Mouse (Mus musculus): ENCODE measurements around the gene D1Ertd622e. TPM values are rescaled to one million over a fixed set of nuclear protein-coding genes. Genes with fewer than 3 reads are reported as not detected.
"Not testable (repeated sequence)": the region's sequence is repeated elsewhere in the genome, so short reads cannot be mapped to it uniquely, and the experiment has no call there.

D1Ertd622e gene
- polyA plus RNA-seq, 1 experiment from 2014 or later, result 13.2 TPM

- no peak overlapping the region for H3K4me2 ChIP-seq (replicated peaks; ENCODE audit: low read depth, low read length)
- H3K36me3 ChIP-seq (ENCODE audit: insufficient read depth, low read length), result no peaks in the 10 kb centered on the region
- H3K4me1 ChIP-seq (ENCODE audit: insufficient read depth, low read depth, low read length), result no peaks in the 10 kb centered on the region
- no peak overlapping the region for H3K4me3 ChIP-seq (ENCODE audit: low read depth, low read length)
- WGBS, result 56% methylated on average over 2 of the region's 2 CpGs
- H3K9ac ChIP-seq (replicated peaks; ENCODE audit: low read depth), result no peak overlapping the region
- H3K27ac ChIP-seq (ENCODE audit: low read length), result no peak overlapping the region
- H3K27me3 ChIP-seq (replicated peaks; ENCODE audit: insufficient read depth, low read length), result no peaks in the 10 kb centered on the region
- TF ChIP-seq EP300 (IDR thresholded peaks at IDR 0.05), result no peak
- TF ChIP-seq CTCF (IDR thresholded peaks at IDR 0.05), result no peak
- DNase-seq (ENCODE audit: low spot score), result no peak
- H3K9me3 ChIP-seq (ENCODE audit: low read length), result no peaks in the 10 kb centered on the region
- ATAC-seq, result no peak
These were observed 61.5 kb downstream of the D1Ertd622e start for GRCm38 (mm10) chr1:97600371-97600770.

GRCm38 (mm10) chr1:97599101-97599500 is 62.8 kb downstream of the D1Ertd622e start:
- DNase-seq (ENCODE audit: low spot score), result no peak
- Histone ChIP-seq H3K4me1 (ENCODE audit: insufficient read depth, low read depth, low read length) (no peaks in the 10 kb centered on the region), H3K4me3 (ENCODE audit: low read depth, low read length) (no peak overlapping the region), H3K9me3 (ENCODE audit: low read length) (no peaks in the 10 kb centered on the region), H3K27ac (ENCODE audit: low read length) (no peak overlapping the region), H3K36me3 (ENCODE audit: insufficient read depth, low read length) (no peaks in the 10 kb centered on the region), H3K9ac (replicated peaks; ENCODE audit: low read depth) (no peak overlapping the region), H3K27me3 (replicated peaks; ENCODE audit: insufficient read depth, low read length) (no peaks in the 10 kb centered on the region), H3K4me2 (replicated peaks; ENCODE audit: low read depth, low read length) (no peak overlapping the region)
- TF ChIP-seq EP300 (IDR thresholded peaks at IDR 0.05), result no peak
- TF ChIP-seq CTCF (IDR thresholded peaks at IDR 0.05), result no peak
- WGBS, result 67% methylated on average over 3 of the region's 3 CpGs
- no peak for ATAC-seq

- DNase-seq (ENCODE audit: low spot score) (no peak), ATAC-seq (no peak)
- no peak overlapping the region for H3K27ac ChIP-seq (ENCODE audit: low read length)
- H3K4me3 ChIP-seq (ENCODE audit: low read depth, low read length), result no peak overlapping the region
- TF ChIP-seq CTCF (IDR thresholded peaks at IDR 0.05) (no peak), EP300 (IDR thresholded peaks at IDR 0.05) (no peak)
- H3K36me3 ChIP-seq (ENCODE audit: insufficient read depth, low read length), result no peaks in the 10 kb centered on the region
- H3K4me1 ChIP-seq (ENCODE audit: insufficient read depth, low read depth, low read length), result no peaks in the 10 kb centered on the region
- H3K4me2 ChIP-seq (replicated peaks; ENCODE audit: low read depth, low read length), result no peak overlapping the region
- H3K9me3 ChIP-seq (ENCODE audit: low read length), result no peaks in the 10 kb centered on the region
- H3K27me3 ChIP-seq (replicated peaks; ENCODE audit: insufficient read depth, low read length), result no peaks in the 10 kb centered on the region
- 43% methylated on average over 3 of the region's 3 CpGs for WGBS
- no peak overlapping the region for H3K9ac ChIP-seq (replicated peaks; ENCODE audit: low read depth)
These were observed 73.3 kb downstream of the D1Ertd622e start for GRCm38 (mm10) chr1:97588561-97588960.

- Histone ChIP-seq H3K9me3 (ENCODE audit: low read length) (no peaks in the 10 kb centered on the region), H3K36me3 (ENCODE audit: insufficient read depth, low read length) (no peaks in the 10 kb centered on the region), H3K9ac (replicated peaks; ENCODE audit: low read depth) (no peak overlapping the region), H3K27ac (ENCODE audit: low read length) (no peak overlapping the region), H3K4me3 (ENCODE audit: low read depth, low read length) (no peak overlapping the region), H3K4me1 (ENCODE audit: insufficient read depth, low read depth, low read length) (no peaks in the 10 kb centered on the region), H3K4me2 (replicated peaks; ENCODE audit: low read depth, low read length) (no peak overlapping the region), H3K27me3 (replicated peaks; ENCODE audit: insufficient read depth, low read length) (no peaks in the 10 kb centered on the region)
- ATAC-seq (no peak), DNase-seq (ENCODE audit: low spot score) (no peak)
- TF ChIP-seq EP300 (IDR thresholded peaks at IDR 0.05) (no peak), CTCF (IDR thresholded peaks at IDR 0.05) (no peak)
These were observed 76.8 kb downstream of the D1Ertd622e start for GRCm38 (mm10) chr1:97585106-97585505.

GRCm38 (mm10) chr1:97584171-97584570 is 77.7 kb downstream of the D1Ertd622e start:
- Histone ChIP-seq H3K9me3 (ENCODE audit: low read length) (no peaks in the 10 kb centered on the region), H3K4me2 (replicated peaks; ENCODE audit: low read depth, low read length) (no peak overlapping the region), H3K4me3 (ENCODE audit: low read depth, low read length) (no peak overlapping the region), H3K27ac (ENCODE audit: low read length) (no peak overlapping the region), H3K36me3 (ENCODE audit: insufficient read depth, low read length) (no peaks in the 10 kb centered on the region), H3K27me3 (replicated peaks; ENCODE audit: insufficient read depth, low read length) (no peaks in the 10 kb centered on the region), H3K4me1 (ENCODE audit: insufficient read depth, low read depth, low read length) (no peaks in the 10 kb centered on the region), H3K9ac (replicated peaks; ENCODE audit: low read depth) (no peak overlapping the region)
- ATAC-seq (no peak), DNase-seq (ENCODE audit: low spot score) (no peak)
- TF ChIP-seq CTCF (IDR thresholded peaks at IDR 0.05) (no peak), EP300 (IDR thresholded peaks at IDR 0.05) (no peak)
- 86% methylated on average over 3 of the region's 3 CpGs for WGBS

- 65% methylated on average over 4 of the region's 4 CpGs for WGBS
- Histone ChIP-seq H3K9me3 (ENCODE audit: low read length) (no peaks in the 10 kb centered on the region), H3K4me1 (ENCODE audit: insufficient read depth, low read depth, low read length) (no peaks in the 10 kb centered on the region), H3K4me3 (ENCODE audit: low read depth, low read length) (no peak overlapping the region), H3K36me3 (ENCODE audit: insufficient read depth, low read length) (no peaks in the 10 kb centered on the region), H3K27ac (ENCODE audit: low read length) (no peak overlapping the region), H3K4me2 (replicated peaks; ENCODE audit: low read depth, low read length) (no peak overlapping the region), H3K9ac (replicated peaks; ENCODE audit: low read depth) (no peak overlapping the region), H3K27me3 (replicated peaks; ENCODE audit: insufficient read depth, low read length) (no peaks in the 10 kb centered on the region)
- TF ChIP-seq CTCF (IDR thresholded peaks at IDR 0.05), result no peak
- no peak for TF ChIP-seq EP300 (IDR thresholded peaks at IDR 0.05)
- ATAC-seq, result no peak
- no peak for DNase-seq (ENCODE audit: low spot score)
These were observed 78.8 kb downstream of the D1Ertd622e start for GRCm38 (mm10) chr1:97583085-97583484.

- not testable (repeated sequence) for H3K27me3 ChIP-seq (replicated peaks; ENCODE audit: insufficient read depth, low read length); H3K9me3 ChIP-seq (ENCODE audit: low read length); DNase-seq (ENCODE audit: low spot score); H3K4me3 ChIP-seq (ENCODE audit: low read depth, low read length); H3K4me2 ChIP-seq (replicated peaks; ENCODE audit: low read depth, low read length); H3K36me3 ChIP-seq (ENCODE audit: insufficient read depth, low read length); ATAC-seq; H3K27ac ChIP-seq (ENCODE audit: low read length); H3K9ac ChIP-seq (replicated peaks; ENCODE audit: low read depth); H3K4me1 ChIP-seq (ENCODE audit: insufficient read depth, low read depth, low read length)
These were observed 81.2 kb downstream of the D1Ertd622e start for GRCm38 (mm10) chr1:97580680-97581079.

Data from lung, postnatal 0 days (tissue).